Mouse (Mus musculus) midbrain, embryonic 11.5 days (tissue): ENCODE results near the gene Elob. TPM values are rescaled to one million over a fixed set of nuclear protein-coding genes. Genes with fewer than 3 reads are reported as not detected.

Source experiments
- ATAC-seq: fragments of 200-750 bp; cut with Nextera tagmentation; 2 replicates; pipeline ENCODE4 v1.8.0; 2017; ENCODE audit warnings: moderate TSS enrichment, moderate library complexity; ENCODE audit not compliant: low FRiP score
- DNase-seq: peaks from one replicate; pipeline ENCODE4 v3.0.0; 2015; ENCODE audit warnings: low spot score; ENCODE audit errors: missing footprints
- H3K27ac ChIP-seq: fragments of 300-500 bp; sonication (generic); 2 replicates; pipeline ENCODE4 v1.5.1; 2014; ENCODE audit warnings: low read depth, low read length
- H3K27me3 ChIP-seq: fragments of 300-500 bp; sonication (generic); 2 replicates; pipeline ENCODE4 v1.6.1; 2014; ENCODE audit warnings: mild to moderate bottlenecking, low read length, moderate library complexity, mixed read lengths; ENCODE audit not compliant: control insufficient read depth, insufficient read depth
- H3K36me3 ChIP-seq: fragments of 300-500 bp; sonication (generic); 2 replicates; pipeline ENCODE4 v1.6.1; 2014; ENCODE audit warnings: mild to moderate bottlenecking, low read length, moderate library complexity, mixed read lengths; ENCODE audit not compliant: control insufficient read depth, insufficient read depth
- H3K4me1 ChIP-seq: fragments of 300-500 bp; sonication (generic); 2 replicates; pipeline ENCODE4 v1.6.1; 2014; ENCODE audit warnings: low read length; ENCODE audit not compliant: control insufficient read depth, insufficient read depth
- H3K4me2 ChIP-seq: fragments of 300-500 bp; sonication (generic); 2 replicates; pipeline ENCODE4 v1.6.1; 2014; ENCODE audit warnings: mild to moderate bottlenecking, moderate library complexity
- H3K4me3 ChIP-seq: fragments of 300-500 bp; sonication (generic); 2 replicates; pipeline ENCODE4 v1.5.1; 2014; ENCODE audit warnings: low read depth, low read length
- H3K9ac ChIP-seq: fragments of 300-500 bp; sonication (generic); 2 replicates; pipeline ENCODE4 v1.6.1; 2014; ENCODE audit warnings: low read length
- H3K9me3 ChIP-seq: fragments of 300-500 bp; sonication (generic); 2 replicates; pipeline ENCODE4 v1.6.1; 2016; ENCODE audit warnings: low read length; ENCODE audit not compliant: control insufficient read depth
- WGBS: fragments of 180-500 bp; shearing (Covaris S2); extraction: QIAGEN DNeasy Blood & Tissue Kit; methylation state at CpG from one replicate; pipeline ENCODE4 v1.1.7; 2014; 5-methylcytosine and 5-hydroxymethylcytosine counted together
- polyA plus RNA-seq: library from polyadenylated mRNA; unstranded; fragments of >200 nt; fragmentation: Nextera tagmentation; extraction: Ambion mirVana; gene quantifications from 2 replicates; pipeline ENCODE4 v1.2.1, GENCODE M21; 2014

Gene Elob
- polyA plus RNA-seq, 1 experiment from 2014 or later, result 1,170 TPM

DNA sequence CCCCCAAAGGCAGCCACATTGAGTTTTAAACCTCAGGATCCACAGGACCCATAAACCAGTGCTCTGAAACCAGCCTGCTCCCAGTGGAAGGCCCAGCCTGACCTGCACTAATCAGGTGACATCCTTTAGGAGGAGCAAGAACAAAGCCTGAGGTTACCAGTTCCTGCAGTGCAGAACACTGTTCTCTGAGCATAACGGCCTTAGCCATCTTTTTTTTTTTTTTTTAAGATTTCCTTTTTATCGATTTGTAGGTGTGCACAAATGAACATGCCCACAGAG is 37.9 kb downstream of the Elob start:
- no peak; the same call in 1 of the 2 replicates for ATAC-seq
- Histone ChIP-seq H3K4me1 (peaks cover 18% of the 10 kb centered on the region), H3K27me3 (no peaks in the 10 kb centered on the region), H3K4me3 (no peak overlapping the region), H3K9me3 (no peaks in the 10 kb centered on the region), H3K36me3 (no peaks in the 10 kb centered on the region), H3K9ac (peak overlapping the region; percentile 74), H3K27ac (peak overlapping the region; percentile 78), H3K4me2 (peak overlapping the region; percentile 57)
- 77% methylated on average over 2 of the region's 2 CpGs for WGBS
- no peak for DNase-seq

GRCm38 (mm10) chr17:23790269-23791078 is 38.5 kb downstream of the Elob start, which contains the start of gene Srrm2:
TSS of gene Srrm2 (plus strand) at chr17:23790532.
- Histone ChIP-seq H3K36me3 (no peaks in the 10 kb centered on the region), H3K4me3 (peak within 1 kb of the TSS; percentile 31), H3K27me3 (no peaks in the 10 kb centered on the region), H3K4me2 (peak within 1 kb of the TSS; percentile 57), H3K9me3 (no peaks in the 10 kb centered on the region), H3K4me1 (peaks cover 20% of the 10 kb centered on the region), H3K27ac (peak within 1 kb of the TSS; percentile 78), H3K9ac (peak within 1 kb of the TSS; percentile 74)
- DNase-seq (peak; percentile 97), ATAC-seq (peak; percentile 80)
- 2% methylated on average over 29 of the region's 29 CpGs for WGBS

DNA sequence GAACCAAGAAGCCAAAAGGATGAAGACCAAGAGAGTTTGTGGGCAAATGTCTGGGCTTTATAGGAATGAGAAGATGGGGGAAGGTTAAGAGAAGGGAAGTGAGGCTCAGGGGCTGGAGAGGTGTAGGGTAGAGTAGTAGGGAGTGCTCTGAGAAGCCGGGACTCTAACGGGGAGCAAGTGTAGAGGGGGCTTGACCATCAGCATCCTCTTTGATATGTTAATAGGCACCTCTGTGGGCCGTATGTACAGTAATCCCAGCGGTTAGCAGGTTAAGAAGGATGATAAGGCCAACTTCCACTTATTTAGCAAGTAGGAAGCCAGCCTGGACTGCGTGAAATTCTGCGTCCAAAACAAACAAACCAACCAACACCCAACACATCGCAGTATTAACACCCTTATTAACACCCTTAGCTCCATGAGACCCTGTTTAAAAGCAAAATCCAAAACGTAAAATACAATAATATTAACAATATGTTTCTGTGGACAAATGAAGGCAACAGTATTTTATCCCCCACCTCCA is 39.1 kb downstream of the Elob start:
- Histone ChIP-seq H3K9ac (peak overlapping the region; percentile 74), H3K9me3 (no peaks in the 10 kb centered on the region), H3K4me1 (peaks cover 20% of the 10 kb centered on the region), H3K27ac (peak overlapping the region; percentile 78), H3K4me3 (peak overlapping the region; percentile 31), H3K27me3 (no peaks in the 10 kb centered on the region), H3K4me2 (peak overlapping the region; percentile 57), H3K36me3 (no peaks in the 10 kb centered on the region)
- DNase-seq (peak; percentile 93), ATAC-seq (no peak)
- WGBS, result 8% methylated on average over 8 of the region's 8 CpGs

DNA sequence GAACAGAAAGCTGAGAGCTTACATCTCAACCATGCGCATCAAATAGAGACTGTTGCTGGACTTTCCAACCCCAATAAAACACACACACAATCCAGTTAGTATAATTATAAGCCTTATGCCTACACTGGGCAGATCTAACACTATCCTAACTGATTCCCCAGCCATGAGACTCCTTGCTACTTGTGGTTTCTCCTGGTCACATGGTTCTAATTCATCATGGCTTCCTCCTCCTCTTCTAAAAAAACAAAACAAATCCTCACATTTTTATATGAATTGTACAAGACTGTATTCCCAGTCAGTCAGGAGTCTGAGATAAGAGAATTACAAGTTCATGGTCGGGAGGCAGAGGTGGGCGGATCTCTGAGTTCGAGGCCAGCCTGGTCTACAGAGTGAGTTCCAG is 40.0 kb downstream of the Elob start:
- Histone ChIP-seq H3K9ac (no peak overlapping the region), H3K27ac (no peak overlapping the region), H3K4me1 (peaks cover 20% of the 10 kb centered on the region), H3K36me3 (no peaks in the 10 kb centered on the region), H3K4me3 (no peak overlapping the region), H3K4me2 (no peak overlapping the region), H3K9me3 (no peaks in the 10 kb centered on the region), H3K27me3 (no peaks in the 10 kb centered on the region)
- DNase-seq, result peak; percentile 64
- WGBS, result 91% methylated on average over 4 of the region's 4 CpGs
- ATAC-seq, result no peak

DNA sequence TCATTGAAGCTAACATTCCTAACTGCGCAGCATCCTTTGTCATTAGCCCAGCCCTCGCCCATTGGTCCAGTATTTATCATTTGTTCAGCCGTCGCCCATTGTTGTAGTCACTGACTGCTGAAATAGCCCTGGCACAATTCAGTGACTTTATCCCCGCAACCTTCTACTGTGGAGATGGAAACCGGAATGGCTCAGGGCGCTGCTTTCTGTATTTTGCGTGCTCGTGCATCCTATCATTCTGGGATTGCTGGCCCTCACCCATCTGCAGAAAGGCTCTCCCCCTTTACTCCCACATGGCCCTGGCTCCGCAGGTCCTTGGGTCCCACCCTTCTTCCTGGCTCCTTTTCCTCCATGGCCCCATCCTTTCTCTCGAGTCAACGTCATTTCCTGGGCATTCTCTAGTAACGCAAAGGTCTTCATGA is 42.4 kb downstream of the Elob start:
- H3K27ac ChIP-seq, result peak overlapping the region; percentile 30; the same call in 1 of the 2 replicates
- no peaks in the 10 kb centered on the region for H3K27me3 ChIP-seq
- 17% methylated on average over 13 of the region's 13 CpGs for WGBS
- ATAC-seq (peak; percentile 55), DNase-seq (peak; percentile 94)
- no peaks in the 10 kb centered on the region for H3K36me3 ChIP-seq
- H3K9ac ChIP-seq, result peak overlapping the region; percentile 74; the same call in 1 of the 2 replicates
- H3K4me2 ChIP-seq, result peak overlapping the region; percentile 70
- H3K4me3 ChIP-seq, result peak overlapping the region; percentile 47
- H3K4me1 ChIP-seq, result peaks cover 20% of the 10 kb centered on the region
- no peaks in the 10 kb centered on the region for H3K9me3 ChIP-seq

GRCm38 (mm10) chr17:23785561-23786471 is 43.1 kb downstream of the Elob start, which contains the start of gene Flywch2:
TSS of gene Flywch2 (minus strand) at chr17:23786081.
- no peaks in the 10 kb centered on the region for H3K27me3 ChIP-seq
- 4% methylated on average over 39 of the region's 43 CpGs for WGBS
- H3K4me2 ChIP-seq, result peak within 1 kb of the TSS; percentile 70
- no peaks in the 10 kb centered on the region for H3K9me3 ChIP-seq
- DNase-seq (peak; percentile 96), ATAC-seq (peak; percentile 71)
- peak within 1 kb of the TSS; percentile 47 for H3K4me3 ChIP-seq
- peak within 1 kb of the TSS; percentile 74 for H3K9ac ChIP-seq
- H3K4me1 ChIP-seq, result peaks cover 18% of the 10 kb centered on the region
- H3K36me3 ChIP-seq, result no peaks in the 10 kb centered on the region
- H3K27ac ChIP-seq, result peak within 1 kb of the TSS; percentile 30; the same call in 1 of the 2 replicates

DNA sequence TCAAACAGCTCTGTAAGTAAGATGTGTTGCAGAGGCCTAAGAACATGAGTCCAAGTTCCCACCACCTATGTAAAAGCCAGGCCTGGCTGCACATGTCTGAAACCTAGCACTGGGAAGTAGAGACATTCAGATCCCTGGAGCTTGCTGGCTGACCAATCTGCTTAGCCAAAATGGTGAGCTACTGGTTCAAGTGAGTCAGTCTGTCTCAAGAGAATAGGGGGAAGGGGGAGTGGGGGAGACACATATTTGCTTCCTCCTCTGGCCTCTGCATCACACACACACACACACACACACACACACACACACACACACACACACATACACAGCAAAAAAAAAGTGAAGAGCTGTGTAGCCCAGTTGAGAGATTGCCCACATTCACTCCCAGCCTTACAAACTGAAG is 45.6 kb downstream of the Elob start:
- Histone ChIP-seq H3K9ac (no peak overlapping the region), H3K36me3 (no peaks in the 10 kb centered on the region), H3K4me2 (no peak overlapping the region), H3K4me1 (peaks cover 6% of the 10 kb centered on the region; the same call in 1 of the 2 replicates), H3K27me3 (no peaks in the 10 kb centered on the region), H3K4me3 (no peak overlapping the region), H3K9me3 (no peaks in the 10 kb centered on the region), H3K27ac (no peak overlapping the region)
- DNase-seq (peak; percentile 69), ATAC-seq (no peak)

DNA sequence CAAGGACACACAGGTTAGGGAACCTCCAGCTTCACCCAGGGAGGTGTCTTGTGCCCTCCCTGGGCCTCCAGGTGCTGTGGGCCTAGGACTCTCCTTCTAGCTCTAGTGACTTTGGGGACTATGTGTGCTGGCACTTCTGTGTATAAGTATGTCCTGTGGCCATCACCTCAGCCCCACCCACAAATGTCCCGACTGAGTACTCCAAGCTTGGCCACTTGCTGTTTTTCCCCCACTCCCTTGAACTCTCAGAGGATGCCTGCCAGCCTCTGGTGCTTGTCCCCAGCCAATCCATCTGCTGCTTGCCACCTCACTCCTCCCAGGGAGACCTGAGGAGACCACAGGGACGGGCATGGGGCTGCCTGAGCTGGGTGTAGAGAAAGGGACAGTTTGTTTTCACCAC is 50.5 kb downstream of the Elob start:
- DNase-seq (no peak), ATAC-seq (no peak)
- no peaks in the 10 kb centered on the region for H3K36me3 ChIP-seq
- no peak overlapping the region for H3K4me3 ChIP-seq
- no peak overlapping the region for H3K4me2 ChIP-seq
- no peaks in the 10 kb centered on the region for H3K4me1 ChIP-seq
- no peaks in the 10 kb centered on the region for H3K27me3 ChIP-seq
- WGBS, result 59% methylated on average over 2 of the region's 2 CpGs
- no peak overlapping the region for H3K27ac ChIP-seq
- no peak overlapping the region for H3K9ac ChIP-seq
- H3K9me3 ChIP-seq, result no peaks in the 10 kb centered on the region
